ENCODE assay signal across 8 mouse cellular contexts in genomic region chr4:114611166-114611929, GRCm38 (mm10).
DNase-seq lines count a peak whose midpoint lies in the region; ATAC-seq and TF ChIP-seq lines count a peak whose summit lies in the region.
"Had no signal": no experiment of that assay in that cellular context is flagged by ENCODE, and none has a peak within 500 bp of the region (broad histone marks: within the 10 kb centered on the region; RNA-seq: fewer than 3 reads in every experiment).

No protein-coding gene starts in this region.

- WGBS in heart, embryonic 11.5 days (ENCODE audit: insufficient replicate concordance): 79% methylated on average over 8 of the region's 8 CpGs
- WGBS in midbrain, postnatal 0 days: 77% methylated on average over 8 of the region's 8 CpGs
- 86% methylated on average over 8 of the region's 8 CpGs for WGBS in midbrain, embryonic 11.5 days

- no peak overlapping the region for H3K4me2 ChIP-seq in heart, embryonic 11.5 days
- no peak overlapping the region for H3K4me2 ChIP-seq in midbrain, postnatal 0 days (ENCODE audit: low read depth, low read length, poor library complexity, severe bottlenecking)
- no peak overlapping the region for H3K4me2 ChIP-seq in midbrain, embryonic 11.5 days

- peak; percentile 50 for TF ChIP-seq CTCF in midbrain, postnatal 0 days (IDR thresholded peaks at IDR 0.05)
- TF ChIP-seq CTCF in cortical plate, adult 2 months (IDR thresholded peaks at IDR 0.05; ENCODE audit: extremely low read depth, insufficient read depth, low read length): peak; percentile 23; the same call in 1 of the 2 replicates

- H3K4me3 ChIP-seq in heart, embryonic 11.5 days (ENCODE audit: low read depth, low read length): no peak overlapping the region
- H3K4me3 ChIP-seq in midbrain, postnatal 0 days (ENCODE audit: low read depth, low read length): no peak overlapping the region
- no peak overlapping the region for H3K4me3 ChIP-seq in midbrain, embryonic 11.5 days (ENCODE audit: low read depth, low read length)
- H3K4me3 ChIP-seq in cortical plate, adult 2 months (ENCODE audit: insufficient read depth, low read length): no peak overlapping the region

- ATAC-seq in heart, embryonic 11.5 days (replicated peaks; ENCODE audit: insufficient number of reproducible peaks, low FRiP score, low TSS enrichment): no peak
- no peak for ATAC-seq in midbrain, postnatal 0 days (ENCODE audit: low FRiP score)
- ATAC-seq in midbrain, embryonic 11.5 days (ENCODE audit: low FRiP score): no peak

- no peaks in the 10 kb centered on the region for H3K9me3 ChIP-seq in heart, embryonic 11.5 days (replicated peaks; ENCODE audit: control insufficient read depth, low read length)
- H3K9me3 ChIP-seq in midbrain, postnatal 0 days (ENCODE audit: low read length): no peaks in the 10 kb centered on the region
- H3K9me3 ChIP-seq in midbrain, embryonic 11.5 days (ENCODE audit: control insufficient read depth, low read length): no peaks in the 10 kb centered on the region

- peak; percentile 42 to 57 for DNase-seq in heart, postnatal 14 days
- peak; percentile 38 for DNase-seq in midbrain, postnatal 0 days (ENCODE audit: low spot score)
- DNase-seq in midbrain, embryonic 11.5 days (ENCODE audit: low spot score, missing footprints): no peak
- peak; percentile 72 for DNase-seq in lung, postnatal 10 days
- DNase-seq in frontal cortex, postnatal 36 days (ENCODE audit: low spot score in 2 of 2): no peak
- DNase-seq: midbrain, embryonic 14.5 days had no signal

- H3K36me3 ChIP-seq in heart, embryonic 11.5 days (ENCODE audit: control insufficient read depth, insufficient read depth, low read length): no peaks in the 10 kb centered on the region
- no peaks in the 10 kb centered on the region for H3K36me3 ChIP-seq in midbrain, postnatal 0 days (ENCODE audit: insufficient read depth, low read length)
- no peaks in the 10 kb centered on the region; the same call in 1 of the 2 replicates for H3K36me3 ChIP-seq in midbrain, embryonic 11.5 days (ENCODE audit: control insufficient read depth, insufficient read depth, low read length)

- intact Hi-C loops in heart, postnatal 14 days (cut with DNase I): no loop called here

- H3K27ac ChIP-seq in heart, embryonic 11.5 days (ENCODE audit: low read depth, low read length): no peak overlapping the region
- H3K27ac ChIP-seq in midbrain, postnatal 0 days (ENCODE audit: low read depth, low read length): no peak overlapping the region
- H3K27ac ChIP-seq in midbrain, embryonic 11.5 days (ENCODE audit: low read depth, low read length): no peak overlapping the region
- no peak overlapping the region for H3K27ac ChIP-seq in cortical plate, adult 2 months (ENCODE audit: insufficient read depth, low read length)

- no peaks in the 10 kb centered on the region for H3K4me1 ChIP-seq in heart, embryonic 11.5 days (ENCODE audit: control insufficient read depth, insufficient read depth, low read length)
- no peaks in the 10 kb centered on the region for H3K4me1 ChIP-seq in midbrain, postnatal 0 days (ENCODE audit: insufficient read depth, low read length)
- H3K4me1 ChIP-seq in midbrain, embryonic 11.5 days (ENCODE audit: control insufficient read depth, insufficient read depth, low read length): no peaks in the 10 kb centered on the region
- no peaks in the 10 kb centered on the region for H3K4me1 ChIP-seq in cortical plate, adult 2 months (ENCODE audit: control insufficient read depth, insufficient read depth, low read length)

- H3K9ac ChIP-seq in heart, embryonic 11.5 days (ENCODE audit: low read depth, low read length): no peak overlapping the region
- no peak overlapping the region for H3K9ac ChIP-seq in midbrain, postnatal 0 days (replicated peaks; ENCODE audit: low read length, poor library complexity, severe bottlenecking)
- H3K9ac ChIP-seq in midbrain, embryonic 11.5 days (ENCODE audit: low read length): no peak overlapping the region

- no peak for TF ChIP-seq POLR2A in cortical plate, adult 2 months (IDR thresholded peaks at IDR 0.05; ENCODE audit: extremely low read depth, insufficient read depth, low read length)

- peaks cover 10% of the 10 kb centered on the region for H3K27me3 ChIP-seq in heart, embryonic 11.5 days (ENCODE audit: control insufficient read depth, insufficient read depth, low read length)
- H3K27me3 ChIP-seq in midbrain, postnatal 0 days (ENCODE audit: insufficient read depth, low read length): no peaks in the 10 kb centered on the region
- no peaks in the 10 kb centered on the region for H3K27me3 ChIP-seq in midbrain, embryonic 11.5 days (ENCODE audit: control insufficient read depth, insufficient read depth, low read length)

Comparison
In these comparisons a context has a peak if more than half of its experiments do, and no peak if none do; other contexts are left out.
1. DNase-seq: peak in heart, postnatal 14 days (2 of 2), midbrain, postnatal 0 days (single experiment) and lung, postnatal 10 days (single experiment); none in midbrain, embryonic 11.5 days (single experiment) and frontal cortex, postnatal 36 days (0 of 2).